ENCODE assay signal across 13 mouse cellular contexts in the genomic region with DNA sequence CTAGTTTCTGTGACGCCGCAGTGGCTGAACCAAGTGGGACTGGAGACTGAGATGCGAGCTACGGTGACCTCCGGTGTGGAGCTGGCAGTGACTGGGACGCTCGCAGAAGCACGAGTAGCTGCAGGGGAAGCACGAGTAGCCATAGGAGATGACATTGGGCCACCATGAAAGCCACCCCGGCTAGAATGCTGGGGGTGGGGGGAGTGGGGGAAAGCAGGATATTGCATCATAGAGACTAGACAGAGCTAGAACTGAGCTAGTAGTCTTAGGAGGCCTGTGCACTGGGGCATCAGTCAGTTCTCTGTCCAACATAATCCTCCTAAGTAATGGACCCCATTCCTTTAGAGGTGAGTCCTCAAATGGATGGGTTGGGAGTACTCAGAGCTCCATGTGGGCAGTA. TPM values are rescaled to one million over a fixed set of nuclear protein-coding genes. Genes with fewer than 3 reads are reported as not detected.
"Had no signal": no experiment of that assay in that cellular context is flagged by ENCODE, and none has a peak within 500 bp of the region (broad histone marks: within the 10 kb centered on the region; RNA-seq: fewer than 3 reads in every experiment).

No protein-coding gene starts in this region.

- H3K4me3 ChIP-seq: left cerebral cortex, adult 2 months; limb, embryonic 15.5 days; liver, embryonic 12.5 days; midbrain, embryonic 13.5 days; neural tube, embryonic 12.5 days had no signal

- DNase-seq: kidney, adult 11 months; kidney, postnatal 14 days; lung, adult 18-20 months; retina, postnatal 1 day; right cerebral cortex, postnatal 4 days; spleen, adult 18-20 months; thymus, postnatal 36 days had no signal

- H3K4me2 ChIP-seq: limb, embryonic 15.5 days; liver, embryonic 12.5 days; midbrain, embryonic 13.5 days; neural tube, embryonic 12.5 days had no signal

- H3K9ac ChIP-seq: limb, embryonic 15.5 days; liver, embryonic 12.5 days; midbrain, embryonic 13.5 days; neural tube, embryonic 12.5 days had no signal

- H3K9me3 ChIP-seq: limb, embryonic 15.5 days; liver, embryonic 12.5 days; midbrain, embryonic 13.5 days; neural tube, embryonic 12.5 days had no signal

- ATAC-seq: liver, embryonic 12.5 days; midbrain, embryonic 13.5 days had no signal

- H3K27me3 ChIP-seq: limb, embryonic 15.5 days; liver, embryonic 12.5 days; midbrain, embryonic 13.5 days; neural tube, embryonic 12.5 days had no signal

- H3K4me1 ChIP-seq: limb, embryonic 15.5 days; liver, embryonic 12.5 days; midbrain, embryonic 13.5 days; neural tube, embryonic 12.5 days had no signal

- H3K27ac ChIP-seq: left cerebral cortex, adult 2 months; limb, embryonic 15.5 days; liver, embryonic 12.5 days; midbrain, embryonic 13.5 days; neural tube, embryonic 12.5 days had no signal

RNA-seq across cellular contexts. Expression of a gene that starts 43.1 kb away (rescaled TPM):
- total RNA-seq: left cerebral cortex, postnatal 25 days had no signal
